Mouse (Mus musculus) limb, embryonic 12.5 days (tissue): Measurements from ENCODE around the gene Lhfpl4. TPM values are rescaled to one million over a fixed set of nuclear protein-coding genes. Genes with fewer than 3 reads are reported as not detected.

ENCODE experiments used
- ATAC-seq: fragments of 200-750 bp; cut with Nextera tagmentation; 2 replicates; pipeline ENCODE4 v1.8.0; 2017; ENCODE audit warnings: low read depth, moderate TSS enrichment; ENCODE audit not compliant: insufficient number of reproducible peaks, insufficient read depth, low FRiP score, low TSS enrichment
- H3K27ac ChIP-seq: fragments of 300-500 bp; sonication (generic); 2 replicates; pipeline ENCODE4 v1.5.1; 2016; ENCODE audit warnings: mild to moderate bottlenecking, moderate library complexity
- H3K27me3 ChIP-seq: fragments of 300-500 bp; sonication (generic); 2 replicates; pipeline ENCODE4 v1.6.1; 2016; ENCODE audit warnings: mild to moderate bottlenecking, moderate library complexity
- H3K36me3 ChIP-seq: fragments of 300-500 bp; sonication (generic); 2 replicates; pipeline ENCODE4 v1.6.1; 2016; ENCODE audit warnings: mild to moderate bottlenecking, moderate library complexity
- H3K4me1 ChIP-seq: fragments of 300-500 bp; sonication (generic); replicated peaks from 2 replicates; pipeline ENCODE4 v1.6.1; 2016
- H3K4me2 ChIP-seq: fragments of 300-500 bp; sonication (generic); 2 replicates; pipeline ENCODE4 v1.6.1; 2016; ENCODE audit warnings: mild to moderate bottlenecking, moderate library complexity
- H3K4me3 ChIP-seq: fragments of 300-500 bp; sonication (generic); replicated peaks from 2 replicates; pipeline ENCODE4 v1.5.1; 2016; ENCODE audit warnings: mild to moderate bottlenecking
- H3K9ac ChIP-seq: fragments of 300-500 bp; sonication (generic); replicated peaks from 2 replicates; pipeline ENCODE4 v1.6.1; 2016; ENCODE audit warnings: mild to moderate bottlenecking, moderate library complexity
- H3K9me3 ChIP-seq: fragments of 300-500 bp; sonication (generic); 2 replicates; pipeline ENCODE4 v1.6.1; 2016; ENCODE audit warnings: mild to moderate bottlenecking, moderate library complexity
- WGBS: fragments of 180-500 bp; shearing (Covaris S2); methylation state at CpG from one replicate; pipeline ENCODE4 v1.1.7; 2016; 5-methylcytosine and 5-hydroxymethylcytosine counted together
- polyA plus RNA-seq: library from polyadenylated mRNA; unstranded; fragments of >200 nt; fragmentation: Nextera tagmentation; extraction: Ambion mirVana; gene quantifications from 2 replicates; pipeline ENCODE4 v1.2.1, GENCODE M21; 2016

The Lhfpl4 gene
- polyA plus RNA-seq, 1 experiment from 2014 or later = 1.3 TPM

GRCm38 (mm10) chr6:113184866-113185525 lies 10.2 kb downstream of the Lhfpl4 start:
- Histone ChIP-seq H3K36me3 (no peaks in the 10 kb centered on the region), H3K27ac (no peak overlapping the region), H3K9ac (no peak overlapping the region), H3K9me3 (no peaks in the 10 kb centered on the region), H3K4me3 (no peak overlapping the region), H3K27me3 (peaks cover 3% of the 10 kb centered on the region; the same call in 1 of the 2 replicates), H3K4me2 (no peak overlapping the region), H3K4me1 (no peaks in the 10 kb centered on the region)
- 82% methylated on average over 21 of the region's 21 CpGs for WGBS
- ATAC-seq = no peak

- Histone ChIP-seq H3K4me3 (no peak overlapping the region), H3K4me2 (no peak overlapping the region), H3K4me1 (no peaks in the 10 kb centered on the region), H3K36me3 (no peaks in the 10 kb centered on the region), H3K9ac (no peak overlapping the region), H3K27ac (no peak overlapping the region), H3K9me3 (no peaks in the 10 kb centered on the region), H3K27me3 (peaks cover 10% of the 10 kb centered on the region)
- 71% methylated on average over 9 of the region's 9 CpGs for WGBS
- ATAC-seq = no peak
These were observed 11.0 kb downstream of the Lhfpl4 start for GRCm38 (mm10) chr6:113184163-113184562.

GRCm38 (mm10) chr6:113179195-113179733 lies 15.9 kb downstream of the Lhfpl4 start:
- WGBS = 48% methylated on average over 4 of the region's 4 CpGs
- Histone ChIP-seq H3K36me3 (no peaks in the 10 kb centered on the region), H3K4me3 (no peak overlapping the region), H3K9me3 (no peaks in the 10 kb centered on the region), H3K4me2 (no peak overlapping the region), H3K27ac (no peak overlapping the region), H3K27me3 (peaks cover 14% of the 10 kb centered on the region), H3K9ac (no peak overlapping the region), H3K4me1 (no peaks in the 10 kb centered on the region)
- no peak for ATAC-seq

GRCm38 (mm10) chr6:113178286-113179194 lies 16.6 kb downstream of the Lhfpl4 start:
- ATAC-seq = no peak
- no peaks in the 10 kb centered on the region for H3K36me3 ChIP-seq
- H3K4me1 ChIP-seq = no peaks in the 10 kb centered on the region
- H3K9me3 ChIP-seq = no peaks in the 10 kb centered on the region
- H3K27me3 ChIP-seq = peaks cover 14% of the 10 kb centered on the region
- H3K4me2 ChIP-seq = no peak overlapping the region
- WGBS = 23% methylated on average over 14 of the region's 14 CpGs
- no peak overlapping the region for H3K27ac ChIP-seq
- H3K4me3 ChIP-seq = no peak overlapping the region
- no peak overlapping the region for H3K9ac ChIP-seq

DNA sequence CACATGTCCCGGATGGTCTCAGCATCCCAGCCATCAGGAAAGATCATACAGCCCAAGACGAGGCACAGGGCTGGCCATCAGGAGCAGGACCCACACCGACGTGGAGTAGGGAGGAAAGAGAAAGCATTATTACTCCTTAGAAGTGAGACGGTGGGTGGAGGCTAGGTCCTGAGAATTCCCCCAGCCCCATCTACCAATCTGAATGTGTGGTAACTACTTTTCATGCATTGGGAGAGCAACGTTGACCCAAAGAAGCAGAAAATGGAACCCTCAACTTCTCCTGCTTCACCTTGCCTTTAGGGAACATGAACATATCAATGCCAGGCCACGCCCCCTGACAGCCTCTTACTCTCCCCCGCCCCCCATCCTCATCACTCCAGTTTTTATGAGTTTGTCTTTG lies 18.6 kb downstream of the Lhfpl4 start:
- no peaks in the 10 kb centered on the region for H3K36me3 ChIP-seq
- H3K4me3 ChIP-seq = no peak overlapping the region
- H3K27me3 ChIP-seq = peaks cover 14% of the 10 kb centered on the region
- WGBS = 82% methylated on average over 8 of the region's 8 CpGs
- H3K9me3 ChIP-seq = no peaks in the 10 kb centered on the region
- H3K4me1 ChIP-seq = peaks cover 2% of the 10 kb centered on the region; the same call in 1 of the 2 replicates
- H3K4me2 ChIP-seq = no peak overlapping the region
- H3K27ac ChIP-seq = no peak overlapping the region
- no peak for ATAC-seq
- H3K9ac ChIP-seq = no peak overlapping the region

DNA sequence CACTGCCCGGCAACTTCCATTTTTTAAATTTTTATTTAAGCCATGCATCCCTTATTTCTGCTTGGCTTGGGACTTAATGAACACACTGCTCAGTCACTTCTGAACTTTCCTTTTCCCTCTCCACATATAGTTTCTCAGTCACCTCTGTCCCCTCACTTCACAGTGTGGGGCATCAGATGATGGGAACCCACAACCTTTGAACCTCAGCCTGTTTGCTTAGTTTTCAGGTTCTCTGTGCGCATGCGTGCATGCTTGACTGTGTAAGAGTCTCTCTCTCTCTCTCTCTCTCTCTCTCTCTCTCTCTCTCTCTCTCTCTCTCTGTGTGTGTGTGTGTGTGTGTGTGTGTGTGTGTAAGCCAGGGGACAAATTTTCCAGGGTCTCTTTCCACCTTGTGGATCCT lies 19.7 kb downstream of the Lhfpl4 start:
- Histone ChIP-seq H3K4me1 (peaks cover 6% of the 10 kb centered on the region; the same call in 1 of the 2 replicates), H3K4me2 (no peak overlapping the region), H3K36me3 (no peaks in the 10 kb centered on the region), H3K9me3 (no peaks in the 10 kb centered on the region), H3K4me3 (no peak overlapping the region), H3K27me3 (peaks cover 17% of the 10 kb centered on the region), H3K9ac (no peak overlapping the region), H3K27ac (no peak overlapping the region)
- no peak for ATAC-seq
- WGBS = 94% methylated on average over 3 of the region's 3 CpGs

DNA sequence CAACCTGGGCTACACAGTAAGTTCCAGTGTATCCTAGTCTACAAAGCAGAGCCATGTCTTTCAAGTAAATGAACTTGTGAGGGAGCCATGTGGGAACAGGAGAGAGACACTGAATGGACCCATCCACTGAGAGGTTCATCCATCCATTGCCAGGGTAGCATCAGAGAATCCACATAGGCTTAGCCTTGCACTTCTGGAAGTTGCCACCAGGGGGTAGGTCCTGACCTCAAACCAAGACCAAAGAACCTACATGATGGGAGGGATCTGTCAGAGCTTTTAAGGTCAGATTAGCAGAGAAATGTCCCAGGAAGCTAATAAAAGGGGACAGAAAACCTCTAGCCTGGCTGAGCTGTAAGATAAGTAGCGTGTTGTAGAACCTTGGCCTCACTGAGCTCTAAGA lies 22.6 kb downstream of the Lhfpl4 start:
- ATAC-seq = no peak
- WGBS = 64% methylated on average over 1 of the region's 1 CpGs

GRCm38 (mm10) chr6:113172011-113172410 lies 23.2 kb downstream of the Lhfpl4 start:
- Histone ChIP-seq H3K36me3 (no peaks in the 10 kb centered on the region), H3K4me1 (peaks cover 11% of the 10 kb centered on the region; the same call in 1 of the 2 replicates), H3K27me3 (0 out of 2 replicates have a peak, but pooled peaks cover 3% of the 10 kb centered on the region), H3K27ac (no peak overlapping the region), H3K4me3 (no peak overlapping the region), H3K9ac (no peak overlapping the region), H3K4me2 (no peak overlapping the region), H3K9me3 (no peaks in the 10 kb centered on the region)
- no peak for ATAC-seq

More for the DNA sequence above, 22.6 kb downstream of the Lhfpl4 start:
- 0 out of 2 replicates have a peak, but pooled peaks cover 3% of the 10 kb centered on the region for H3K27me3 ChIP-seq
- H3K9me3 ChIP-seq = no peaks in the 10 kb centered on the region
- no peak overlapping the region for H3K27ac ChIP-seq
- H3K9ac ChIP-seq = no peak overlapping the region
- no peaks in the 10 kb centered on the region for H3K36me3 ChIP-seq
- H3K4me1 ChIP-seq = peaks cover 6% of the 10 kb centered on the region; the same call in 1 of the 2 replicates
- no peak overlapping the region for H3K4me3 ChIP-seq
- H3K4me2 ChIP-seq = no peak overlapping the region

GRCm38 (mm10) chr6:113170651-113171050 lies 24.5 kb downstream of the Lhfpl4 start:
- Histone ChIP-seq H3K27ac (no peak overlapping the region), H3K4me3 (no peak overlapping the region), H3K9ac (no peak overlapping the region), H3K4me2 (no peak overlapping the region), H3K9me3 (no peaks in the 10 kb centered on the region), H3K36me3 (no peaks in the 10 kb centered on the region), H3K27me3 (0 out of 2 replicates have a peak, but pooled peaks cover 3% of the 10 kb centered on the region), H3K4me1 (peaks cover 16% of the 10 kb centered on the region; the same call in 1 of the 2 replicates)
- WGBS = 84% methylated on average over 8 of the region's 8 CpGs
- no peak for ATAC-seq

GRCm38 (mm10) chr6:113169852-113170251 lies 25.3 kb downstream of the Lhfpl4 start:
- H3K9me3 ChIP-seq = no peaks in the 10 kb centered on the region
- H3K4me2 ChIP-seq = no peak overlapping the region
- ATAC-seq = no peak
- H3K4me1 ChIP-seq = peaks cover 16% of the 10 kb centered on the region; the same call in 1 of the 2 replicates
- no peak overlapping the region for H3K4me3 ChIP-seq
- WGBS = 70% methylated on average over 3 of the region's 3 CpGs
- no peaks in the 10 kb centered on the region for H3K36me3 ChIP-seq
- H3K27me3 ChIP-seq = 0 out of 2 replicates have a peak, but pooled peaks cover 3% of the 10 kb centered on the region
- H3K27ac ChIP-seq = no peak overlapping the region
- no peak overlapping the region for H3K9ac ChIP-seq
